Mouse (Mus musculus): ENCODE measurements at regions not wholly inside any gene's neighbourhood (a gene's known extent, or its start where the extent isn't known, plus 50 kb on each side); places are given as distances from the start of the nearest gene placed in this dataset.

- H3K79me2 ChIP-seq (replicated peaks; ENCODE audit: control insufficient read depth, extremely low read depth, insufficient read depth, poor library complexity, severe bottlenecking) = no peaks in the 10 kb centered on the region
- no peaks in the 10 kb centered on the region for H3K27me3 ChIP-seq (replicated peaks)
- no peak for DNase-seq (ENCODE audit: extremely low read depth)
- no peak overlapping the region for H3K4me3 ChIP-seq (replicated peaks in 1 of 3; ENCODE audit: low read depth in 2 of 3, low read length in 2 of 3, poor library complexity in 1 of 3)
- no peaks in the 10 kb centered on the region for H3K9me3 ChIP-seq (replicated peaks; ENCODE audit: low read length)
- H3K36me3 ChIP-seq (replicated peaks in 1 of 2; ENCODE audit: control insufficient read depth in 1 of 2, insufficient read depth in 1 of 2, low read length in 1 of 2) = no peaks in the 10 kb centered on the region
- H3K9ac ChIP-seq (ENCODE audit: insufficient read depth, low read depth) = no peak overlapping the region
- no peaks in the 10 kb centered on the region for H3K4me1 ChIP-seq (ENCODE audit: control insufficient read depth in 1 of 2, insufficient read depth in 2 of 2)
- no peak for TF ChIP-seq POLR2AphosphoS2 (IDR thresholded peaks at IDR 0.05; ENCODE audit: low read depth, low read length)
- no peak for TF ChIP-seq KAT2A (IDR thresholded peaks at IDR 0.05; ENCODE audit: insufficient replicate concordance, low read length)
- TF ChIP-seq MAFK (IDR thresholded peaks at IDR 0.05; ENCODE audit: insufficient replicate concordance, low read length) = no peak
- no peak for TF ChIP-seq JUND (conservative IDR thresholded peaks at IDR 0.05; ENCODE audit: low read depth, low read length)
- TF ChIP-seq JUN (IDR thresholded peaks at IDR 0.05; ENCODE audit: insufficient read depth, low read depth, low read length) = no peak
- TF ChIP-seq HCFC1 (IDR thresholded peaks at IDR 0.05; ENCODE audit: low read depth, low read length) = no peak
- TF ChIP-seq BHLHE40 (IDR thresholded peaks at IDR 0.05; ENCODE audit: low read depth, low read length) = no peak
- TF ChIP-seq E2F4 (IDR thresholded peaks at IDR 0.05; ENCODE audit: insufficient replicate concordance, low read depth, low read length) = no peak
- no peak for TF ChIP-seq NRF1 (IDR thresholded peaks at IDR 0.05; ENCODE audit: low read depth, low read length)
- no peak for TF ChIP-seq USF2 (conservative IDR thresholded peaks at IDR 0.05; ENCODE audit: low read depth, low read length)
- no peak for TF ChIP-seq USF1 (IDR thresholded peaks at IDR 0.05; ENCODE audit: low read depth, low read length)
- TF ChIP-seq ZNF384 (IDR thresholded peaks at IDR 0.05; ENCODE audit: low read depth, low read length) = no peak
- no peak for TF ChIP-seq EP300 (IDR thresholded peaks at IDR 0.05; ENCODE audit: low read length)
- no peak for TF ChIP-seq ZKSCAN1 (IDR thresholded peaks at IDR 0.05; ENCODE audit: borderline replicate concordance, low read depth, low read length)
- no peak for TF ChIP-seq MXI1 (IDR thresholded peaks at IDR 0.05; ENCODE audit: low read depth, low read length)
- no peak for TF ChIP-seq SIN3A (IDR thresholded peaks at IDR 0.05; ENCODE audit: low read length)
- in situ Hi-C loops (cut with MboI; ENCODE audit: low pct_ligation_motif_present, low pct_unique_long_range_greater_than_20kb, low sequenced_read_pairs) (no loop called here), dilution Hi-C loops (cut with MboI; ENCODE audit: extremely low pct_ligation_motif_present, extremely low pct_unique_long_range_greater_than_20kb, low sequenced_read_pairs) (no loop called here)
- no peak overlapping the region for H3K4me2 ChIP-seq (ENCODE audit: insufficient read depth, low read depth, poor library complexity, severe bottlenecking)
- no peak overlapping the region for H3K27ac ChIP-seq (ENCODE audit: insufficient read depth, low read depth)
Observed at GRCm38 (mm10) chr8:126673038-126673740, 79.4 kb upstream of the Irf2bp2 start.

DNA sequence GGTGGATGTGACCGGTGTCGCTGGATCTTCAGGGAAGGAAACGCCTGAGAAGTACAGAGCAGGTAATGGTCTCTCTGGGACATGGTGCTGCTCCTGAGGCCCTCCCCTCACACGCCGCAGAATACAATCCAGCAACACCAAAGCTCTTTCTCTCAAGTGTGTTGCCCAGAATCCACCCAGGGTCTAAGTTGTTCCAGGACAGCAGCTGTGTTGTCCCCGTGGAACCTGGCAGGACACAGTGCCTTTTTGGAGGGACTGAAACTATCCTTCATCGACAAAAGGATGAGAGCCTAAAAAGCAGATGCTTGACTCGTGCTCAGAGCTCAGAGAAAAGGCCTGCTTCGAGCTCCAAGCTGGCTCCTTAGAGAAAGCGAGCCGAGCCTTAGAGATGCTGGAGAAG lies 77.8 kb upstream of the Irf2bp2 start:
- no peak overlapping the region for H3K4me2 ChIP-seq (ENCODE audit: insufficient read depth, low read depth, poor library complexity, severe bottlenecking)
- in situ Hi-C loops (cut with MboI; ENCODE audit: low pct_ligation_motif_present, low pct_unique_long_range_greater_than_20kb, low sequenced_read_pairs) (no loop called here), dilution Hi-C loops (cut with MboI; ENCODE audit: extremely low pct_ligation_motif_present, extremely low pct_unique_long_range_greater_than_20kb, low sequenced_read_pairs) (no loop called here)
- H3K79me2 ChIP-seq (replicated peaks; ENCODE audit: control insufficient read depth, extremely low read depth, insufficient read depth, poor library complexity, severe bottlenecking) = no peaks in the 10 kb centered on the region
- H3K9ac ChIP-seq (ENCODE audit: insufficient read depth, low read depth) = no peak overlapping the region
- no peaks in the 10 kb centered on the region for H3K36me3 ChIP-seq (replicated peaks in 1 of 2; ENCODE audit: control insufficient read depth in 1 of 2, insufficient read depth in 1 of 2, low read length in 1 of 2)
- no peak for DNase-seq (ENCODE audit: extremely low read depth)
- H3K27ac ChIP-seq (ENCODE audit: insufficient read depth, low read depth) = no peak overlapping the region
- peaks cover 6 to 10% of the 10 kb centered on the region in 2 experiments for H3K4me1 ChIP-seq (ENCODE audit: control insufficient read depth in 1 of 2, insufficient read depth in 2 of 2)
- no peak overlapping the region for H3K4me3 ChIP-seq (replicated peaks in 1 of 3; ENCODE audit: low read depth in 2 of 3, low read length in 2 of 3, poor library complexity in 1 of 3)
- H3K27me3 ChIP-seq (replicated peaks) = no peaks in the 10 kb centered on the region
- H3K9me3 ChIP-seq (replicated peaks; ENCODE audit: low read length) = no peaks in the 10 kb centered on the region
- TF ChIP-seq ZNF384 (IDR thresholded peaks at IDR 0.05; ENCODE audit: low read depth, low read length) = no peak
- no peak for TF ChIP-seq JUND (conservative IDR thresholded peaks at IDR 0.05; ENCODE audit: low read depth, low read length)
- no peak for TF ChIP-seq ZC3H11A (IDR thresholded peaks at IDR 0.05; ENCODE audit: low read depth, low read length)
- no peak for TF ChIP-seq ETS1 (conservative IDR thresholded peaks at IDR 0.05; ENCODE audit: low read depth, low read length)
- TF ChIP-seq RCOR1 (conservative IDR thresholded peaks at IDR 0.05; ENCODE audit: low read depth, low read length) = no peak
- TF ChIP-seq MXI1 (IDR thresholded peaks at IDR 0.05; ENCODE audit: low read depth, low read length) = no peak
- TF ChIP-seq GABPA (IDR thresholded peaks at IDR 0.05; ENCODE audit: insufficient replicate concordance, low read depth, low read length) = no peak
- TF ChIP-seq SIN3A (IDR thresholded peaks at IDR 0.05; ENCODE audit: low read length) = no peak
- no peak for TF ChIP-seq NELFE (IDR thresholded peaks at IDR 0.05; ENCODE audit: low read depth, low read length)
